Mouse (Mus musculus): ENCODE results near the gene Clmp. TPM values are rescaled to one million over a fixed set of nuclear protein-coding genes. Genes with fewer than 3 reads are reported as not detected.

Clmp gene
- polyA plus RNA-seq, 1 experiment from 2014 or later = 31.0 TPM

DNA sequence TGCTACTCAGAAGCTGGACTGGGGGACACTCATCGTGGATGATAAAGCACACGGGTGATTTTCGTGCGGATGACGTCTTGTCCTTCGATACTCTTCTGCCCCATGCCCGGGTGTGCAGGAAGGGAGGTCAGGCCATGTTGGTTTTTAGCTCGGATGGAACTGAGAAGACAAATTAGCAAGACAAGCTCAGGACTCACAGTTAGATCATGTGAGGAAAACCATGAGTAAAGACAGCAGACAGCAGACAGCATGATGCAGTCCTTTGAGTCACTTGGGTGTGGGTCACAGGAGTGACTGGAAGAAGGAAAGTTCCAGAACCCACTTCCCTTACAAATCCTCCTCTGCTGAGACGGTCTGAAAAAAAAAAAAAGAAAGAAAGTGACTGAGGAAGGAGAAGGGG lies 61.5 kb downstream of the Clmp start:
- no peak overlapping the region for H3K27ac ChIP-seq

DNA sequence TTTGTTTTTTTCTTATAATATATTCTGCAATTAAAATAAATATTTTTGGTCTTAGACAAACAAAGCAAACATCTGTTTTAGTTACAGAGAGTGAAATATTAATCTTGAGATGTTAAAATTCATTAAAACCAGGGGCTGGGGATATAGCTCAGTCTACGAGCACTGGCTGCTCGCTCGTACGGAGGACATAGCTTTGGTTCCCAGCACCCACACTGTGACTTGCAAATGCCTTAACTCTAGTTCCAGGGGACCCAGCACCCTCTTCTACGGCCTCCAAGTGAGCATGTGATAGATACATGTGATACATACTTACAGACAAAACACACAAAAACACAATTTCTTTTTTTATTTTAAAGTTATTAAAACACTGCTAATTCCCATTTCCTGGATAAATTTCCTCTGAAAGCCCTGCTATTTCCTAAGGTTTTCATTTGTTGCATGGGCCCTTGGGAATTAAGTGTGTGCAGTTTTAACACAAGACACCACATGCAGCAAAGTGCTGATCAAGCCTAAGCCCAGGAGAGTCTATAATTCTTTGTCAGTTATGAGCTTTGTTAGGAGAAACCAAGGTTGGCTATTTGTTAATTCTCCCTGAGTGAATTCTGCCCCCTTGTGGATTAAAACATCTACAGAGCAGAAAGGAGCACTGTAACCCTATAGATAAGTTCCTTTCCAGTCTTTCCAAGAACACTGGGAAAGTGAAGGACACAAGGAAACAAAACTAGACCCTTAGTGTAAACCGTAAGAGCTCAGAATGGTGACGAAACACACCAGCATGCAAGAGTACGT lies 64.3 kb downstream of the Clmp start:
- Histone ChIP-seq H3K4me2 (no peak overlapping the region), H3K36me3 (replicated peaks) (no peaks in the 10 kb centered on the region), H3K4me3 (replicated peaks) (no peak overlapping the region), H3K9me3 (no peaks in the 10 kb centered on the region), H3K4me1 (0 out of 2 replicates have a peak, but pooled peaks cover 4% of the 10 kb centered on the region), H3K9ac (no peak overlapping the region), H3K27ac (no peak overlapping the region), H3K27me3 (0 out of 2 replicates have a peak, but pooled peaks cover 3% of the 10 kb centered on the region)
- ATAC-seq (ENCODE audit: low FRiP score) = peak; percentile 47; the same call in 1 of the 2 replicates
- WGBS = 82% methylated on average over 8 of the region's 8 CpGs

More for the DNA sequence above, 61.5 kb downstream of the Clmp start:
- H3K27me3 ChIP-seq = no peaks in the 10 kb centered on the region
- 0 out of 2 replicates have a peak, but pooled peaks cover 8% of the 10 kb centered on the region for H3K4me1 ChIP-seq
- 93% methylated on average over 9 of the region's 9 CpGs for WGBS
- no peak overlapping the region for H3K9ac ChIP-seq
- no peaks in the 10 kb centered on the region for H3K9me3 ChIP-seq
- ATAC-seq (ENCODE audit: low FRiP score) = no peak
- no peaks in the 10 kb centered on the region for H3K36me3 ChIP-seq (replicated peaks)
- H3K4me2 ChIP-seq = no peak overlapping the region
- H3K4me3 ChIP-seq (replicated peaks) = no peak overlapping the region

DNA sequence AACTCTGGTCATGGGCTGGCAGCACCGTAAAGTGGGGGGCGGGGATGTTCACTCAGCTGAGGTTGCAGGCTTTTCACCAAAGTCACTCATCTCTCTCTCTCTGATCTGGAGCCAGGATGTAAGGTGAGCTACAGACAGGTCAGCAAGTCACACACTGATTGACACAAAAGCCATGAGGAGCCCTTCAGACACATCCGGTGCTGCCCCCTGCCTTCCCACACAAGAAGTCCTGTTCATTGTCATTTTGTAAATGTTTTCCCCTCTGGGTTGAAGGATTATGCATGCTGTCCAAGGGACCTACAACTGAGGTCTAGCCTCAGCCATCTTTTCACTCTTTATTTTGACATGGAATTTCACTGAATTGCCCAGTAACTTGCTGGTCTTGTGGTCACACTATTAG lies 66.0 kb downstream of the Clmp start:
- H3K27me3 ChIP-seq = 0 out of 2 replicates have a peak, but pooled peaks cover 3% of the 10 kb centered on the region
- no peak overlapping the region for H3K4me2 ChIP-seq
- H3K4me1 ChIP-seq = peaks cover 9% of the 10 kb centered on the region
- H3K36me3 ChIP-seq (replicated peaks) = no peaks in the 10 kb centered on the region
- ATAC-seq (ENCODE audit: low FRiP score) = no peak
- no peaks in the 10 kb centered on the region for H3K9me3 ChIP-seq
- WGBS = 52% methylated on average over 3 of the region's 3 CpGs
- H3K27ac ChIP-seq = no peak overlapping the region
- H3K9ac ChIP-seq = no peak overlapping the region
- H3K4me3 ChIP-seq (replicated peaks) = no peak overlapping the region

DNA sequence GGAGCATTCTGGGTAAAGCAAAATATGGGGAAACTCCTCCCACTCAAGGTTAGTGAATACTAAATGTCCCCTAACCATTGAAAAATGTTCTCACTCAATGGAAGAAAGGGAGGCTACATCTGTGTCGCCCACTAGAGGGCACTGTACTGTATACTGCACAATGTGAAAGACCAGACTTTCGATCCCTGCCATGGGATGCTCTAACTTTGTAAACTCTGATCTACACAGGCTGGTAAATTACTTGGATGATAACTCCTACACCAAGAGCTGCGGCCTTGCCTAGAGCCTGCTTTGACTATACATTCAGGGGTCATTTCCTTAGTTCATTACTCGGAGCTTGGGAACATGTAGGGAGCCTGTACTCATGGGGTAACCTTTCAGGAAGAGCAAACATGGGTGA lies 70.6 kb downstream of the Clmp start:
- no peak overlapping the region for H3K27ac ChIP-seq

DNA sequence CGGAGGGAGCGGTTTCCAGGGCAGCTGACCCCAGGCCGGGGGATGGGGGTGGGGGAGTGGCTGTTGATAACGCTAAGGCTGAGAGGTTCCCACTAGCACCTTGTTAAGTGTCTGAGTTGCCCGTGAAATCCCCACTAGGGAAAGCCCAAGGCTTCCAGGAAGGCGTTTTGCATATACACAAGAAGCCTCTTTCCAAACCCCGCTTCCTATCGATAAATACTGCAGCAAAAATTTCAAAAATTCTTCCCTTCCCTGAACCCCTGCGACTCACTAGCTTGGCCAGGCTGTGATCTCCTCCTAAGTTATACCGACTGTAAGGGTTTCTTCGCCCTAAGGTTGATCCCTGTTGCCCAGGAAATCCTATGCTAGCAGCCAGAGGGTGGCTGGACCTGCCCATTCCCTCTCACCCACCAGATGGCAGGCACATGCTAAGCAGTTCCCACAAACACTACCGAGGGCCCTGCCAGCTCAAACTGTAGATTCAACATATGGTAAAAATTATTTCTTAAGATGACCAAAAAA lies 71.4 kb downstream of the Clmp start:
- peak overlapping the region; percentile 80 for H3K27ac ChIP-seq
- WGBS = 21% methylated on average over 12 of the region's 12 CpGs
- no peaks in the 10 kb centered on the region for H3K9me3 ChIP-seq
- peak overlapping the region; percentile 57 for H3K4me2 ChIP-seq
- peak overlapping the region; percentile 44; the same call in 1 of the 2 replicates for H3K9ac ChIP-seq
- 0 out of 2 replicates have a peak, but pooled peaks cover 3% of the 10 kb centered on the region for H3K27me3 ChIP-seq
- H3K36me3 ChIP-seq (replicated peaks) = no peaks in the 10 kb centered on the region
- peaks cover 19% of the 10 kb centered on the region for H3K4me1 ChIP-seq
- peak; percentile 79 for ATAC-seq (ENCODE audit: low FRiP score)
- peak overlapping the region; percentile 31 for H3K4me3 ChIP-seq (replicated peaks)

More for the DNA sequence above, 70.6 kb downstream of the Clmp start:
- Histone ChIP-seq H3K27me3 (0 out of 2 replicates have a peak, but pooled peaks cover 3% of the 10 kb centered on the region), H3K4me1 (peaks cover 19% of the 10 kb centered on the region), H3K4me2 (peak overlapping the region; percentile 57), H3K36me3 (replicated peaks) (no peaks in the 10 kb centered on the region), H3K9ac (no peak overlapping the region), H3K9me3 (no peaks in the 10 kb centered on the region), H3K4me3 (replicated peaks) (no peak overlapping the region)
- 24% methylated on average over 4 of the region's 4 CpGs for WGBS
- ATAC-seq (ENCODE audit: low FRiP score) = peak; percentile 18; the same call in 1 of the 2 replicates

DNA sequence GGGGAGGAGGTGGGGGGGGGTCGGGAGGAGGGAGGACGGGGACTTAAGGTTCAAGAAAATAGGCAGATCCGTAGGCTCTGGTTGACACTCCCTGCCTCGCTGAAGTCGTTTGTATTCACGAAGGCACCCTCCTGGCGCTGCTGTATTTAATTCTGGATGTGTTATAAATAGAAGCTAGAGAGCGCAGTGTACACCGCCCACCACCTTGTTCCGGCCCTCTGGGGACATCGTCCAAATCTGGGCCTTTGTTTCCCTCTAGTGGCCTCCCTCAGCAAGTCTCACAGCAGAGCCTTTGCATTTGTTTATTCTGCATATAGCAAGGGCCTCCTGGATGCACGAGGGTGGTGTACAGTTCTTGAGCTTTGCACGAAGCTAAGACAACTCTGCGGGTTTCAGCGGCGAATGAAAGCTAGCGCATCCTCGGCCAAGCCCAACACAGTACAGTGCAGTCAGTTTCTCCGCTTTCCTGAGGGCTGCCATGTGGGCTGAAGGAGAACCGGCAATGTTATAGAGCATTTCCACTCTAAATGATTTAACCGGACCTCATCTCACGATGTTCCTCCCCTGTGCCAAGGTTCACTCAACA lies 72.0 kb downstream of the Clmp start:
- Histone ChIP-seq H3K4me2 (peak overlapping the region; percentile 57), H3K4me1 (peaks cover 19% of the 10 kb centered on the region), H3K4me3 (replicated peaks) (peak overlapping the region; percentile 31), H3K27me3 (0 out of 2 replicates have a peak, but pooled peaks cover 3% of the 10 kb centered on the region), H3K9me3 (no peaks in the 10 kb centered on the region), H3K36me3 (replicated peaks) (no peaks in the 10 kb centered on the region), H3K9ac (peak overlapping the region; percentile 44; the same call in 1 of the 2 replicates), H3K27ac (peak overlapping the region; percentile 80)
- ATAC-seq (ENCODE audit: low FRiP score) = peak; percentile 92
- 11% methylated on average over 20 of the region's 22 CpGs for WGBS

DNA sequence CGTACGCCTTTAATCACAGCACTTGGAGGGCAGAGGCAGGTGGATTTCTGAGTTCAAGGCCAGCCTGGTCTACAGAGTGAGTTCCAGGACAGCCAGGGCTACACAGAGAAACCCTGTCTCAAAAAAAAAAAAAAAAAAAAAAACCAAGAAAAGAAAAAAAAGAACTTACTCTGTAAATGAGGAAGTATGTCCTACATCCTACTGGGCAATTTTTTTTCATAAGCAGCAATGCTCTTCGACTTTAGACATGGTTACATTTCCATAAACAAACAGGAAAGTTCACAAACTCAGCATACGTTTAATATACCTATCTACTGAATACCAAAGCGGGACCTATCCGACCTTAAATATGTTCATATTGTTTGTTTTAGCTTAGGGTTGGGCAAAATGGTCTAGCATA lies 76.6 kb downstream of the Clmp start:
- H3K9me3 ChIP-seq = no peaks in the 10 kb centered on the region
- 0 out of 2 replicates have a peak, but pooled peaks cover 4% of the 10 kb centered on the region for H3K36me3 ChIP-seq (replicated peaks)
- H3K4me2 ChIP-seq = no peak overlapping the region
- 89% methylated on average over 6 of the region's 6 CpGs for WGBS
- no peaks in the 10 kb centered on the region for H3K27me3 ChIP-seq
- peaks cover 8% of the 10 kb centered on the region for H3K4me1 ChIP-seq
- H3K4me3 ChIP-seq (replicated peaks) = no peak overlapping the region
- H3K27ac ChIP-seq = no peak overlapping the region
- ATAC-seq (ENCODE audit: low FRiP score) = no peak
- H3K9ac ChIP-seq = no peak overlapping the region

DNA sequence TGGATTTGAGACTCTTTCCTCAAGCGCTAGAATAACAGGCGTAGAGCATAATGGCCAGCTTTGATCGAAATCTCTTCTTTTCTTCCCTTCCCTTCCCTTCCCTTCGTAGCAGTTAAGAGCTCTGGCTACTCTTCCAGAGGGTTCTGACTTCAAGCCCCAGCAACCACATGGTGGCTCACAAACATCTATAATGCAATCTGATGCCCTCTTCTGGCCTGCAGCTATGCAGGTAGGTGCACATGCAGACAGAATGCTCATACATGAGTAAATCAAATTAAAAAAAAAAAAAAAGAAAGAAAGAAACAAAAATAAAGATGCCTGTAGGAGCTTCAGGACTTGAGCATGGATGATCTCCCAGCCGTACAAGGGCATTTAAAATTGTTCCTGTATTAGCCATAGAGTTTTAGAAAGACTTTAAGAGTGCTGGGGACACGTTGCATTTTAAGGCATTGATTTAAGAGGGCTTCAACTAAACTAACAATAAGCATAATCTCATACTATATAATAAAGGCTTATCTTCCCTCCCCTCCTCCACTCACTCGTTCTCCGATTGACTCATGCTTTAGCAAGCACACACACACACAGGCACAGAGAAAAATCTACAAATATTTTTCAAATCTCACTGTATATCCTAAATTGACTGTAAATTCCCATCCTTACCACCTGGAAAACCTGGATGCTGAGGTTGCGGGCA lies 79.3 kb downstream of the Clmp start:
- Histone ChIP-seq H3K4me2 (no peak overlapping the region), H3K4me3 (replicated peaks) (no peak overlapping the region), H3K4me1 (no peaks in the 10 kb centered on the region), H3K9me3 (no peaks in the 10 kb centered on the region), H3K36me3 (replicated peaks) (0 out of 2 replicates have a peak, but pooled peaks cover 4% of the 10 kb centered on the region), H3K9ac (no peak overlapping the region), H3K27ac (no peak overlapping the region), H3K27me3 (no peaks in the 10 kb centered on the region)
- ATAC-seq (ENCODE audit: low FRiP score) = no peak
- WGBS = 89% methylated on average over 8 of the region's 9 CpGs

DNA sequence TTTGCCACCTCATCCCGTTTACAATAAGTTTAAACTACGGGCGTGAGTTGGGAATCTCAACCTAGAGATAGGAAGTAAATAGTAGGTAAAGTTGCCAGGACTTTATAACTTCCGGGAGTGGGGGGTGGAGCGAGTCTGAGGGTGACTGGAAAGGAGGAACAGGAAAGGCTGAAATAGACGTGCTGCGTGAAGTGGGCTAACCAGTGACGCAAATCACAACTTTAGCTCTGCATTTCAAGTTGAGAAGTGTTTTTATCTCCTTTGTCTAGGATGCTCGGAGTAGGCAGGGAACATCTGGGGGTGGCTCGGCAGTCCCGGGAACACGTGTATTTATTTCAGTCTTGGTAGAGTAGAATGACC lies 79.8 kb downstream of the Clmp start:
- ATAC-seq (ENCODE audit: low FRiP score) = no peak
- 66% methylated on average over 12 of the region's 12 CpGs for WGBS
- H3K9me3 ChIP-seq = no peaks in the 10 kb centered on the region
- H3K4me2 ChIP-seq = no peak overlapping the region
- no peak overlapping the region for H3K9ac ChIP-seq
- H3K27ac ChIP-seq = no peak overlapping the region
- no peaks in the 10 kb centered on the region for H3K27me3 ChIP-seq
- H3K4me1 ChIP-seq = peaks cover 4% of the 10 kb centered on the region; the same call in 1 of the 2 replicates
- 0 out of 2 replicates have a peak, but pooled peaks cover 4% of the 10 kb centered on the region for H3K36me3 ChIP-seq (replicated peaks)
- H3K4me3 ChIP-seq (replicated peaks) = no peak overlapping the region

DNA sequence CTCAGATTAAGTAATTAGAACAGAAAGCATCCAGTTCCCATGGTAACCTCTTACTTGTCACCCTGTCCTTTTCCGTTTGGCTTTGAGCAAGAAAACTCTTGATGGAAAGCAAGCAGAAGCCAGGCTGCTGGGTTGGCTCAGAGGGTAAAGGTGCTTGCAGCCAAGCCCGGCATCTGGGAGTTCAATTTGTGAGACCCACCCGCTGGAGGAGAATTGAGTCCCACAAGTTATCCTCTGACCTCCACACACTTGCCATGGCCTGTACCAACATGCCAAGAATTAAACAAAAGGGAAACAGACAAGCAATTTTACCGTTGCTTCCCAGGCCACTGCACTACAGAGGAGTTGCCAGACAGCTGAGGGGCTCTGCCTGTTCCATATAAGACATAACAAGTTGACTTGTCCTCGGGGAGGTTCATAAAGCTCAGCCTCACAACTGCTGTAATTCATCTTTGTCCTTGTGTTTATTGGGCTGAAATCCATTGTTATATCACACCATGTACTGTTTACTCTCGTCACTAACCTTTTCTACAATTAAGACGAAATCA lies 80.4 kb downstream of the Clmp start:
- Histone ChIP-seq H3K4me1 (peaks cover 5% of the 10 kb centered on the region; the same call in 1 of the 2 replicates), H3K27me3 (no peaks in the 10 kb centered on the region), H3K9ac (no peak overlapping the region), H3K9me3 (no peaks in the 10 kb centered on the region), H3K27ac (no peak overlapping the region), H3K4me2 (no peak overlapping the region), H3K36me3 (replicated peaks) (0 out of 2 replicates have a peak, but pooled peaks cover 4% of the 10 kb centered on the region), H3K4me3 (replicated peaks) (no peak overlapping the region)
- WGBS = 72% methylated on average over 7 of the region's 7 CpGs
- no peak for ATAC-seq (ENCODE audit: low FRiP score)

DNA sequence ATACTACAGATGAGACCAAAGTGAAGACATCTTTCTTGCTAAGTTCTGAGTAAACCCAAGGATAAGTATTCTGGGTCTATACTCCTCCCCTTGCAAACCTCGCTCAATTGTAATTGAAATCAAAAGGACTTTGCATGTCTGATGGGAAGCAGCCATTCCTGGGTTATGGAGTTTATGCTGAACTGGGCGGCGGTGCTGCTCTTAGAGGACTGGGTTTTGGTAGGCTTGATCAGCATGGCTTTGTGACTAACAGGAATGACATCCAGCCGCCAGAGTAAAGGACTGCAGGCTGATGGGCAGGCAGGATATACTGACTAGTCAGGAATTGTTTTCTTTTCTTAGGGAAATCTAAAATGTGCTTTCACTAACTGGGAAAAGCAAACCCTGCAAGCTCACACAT lies 82.2 kb downstream of the Clmp start:
- Histone ChIP-seq H3K27ac (no peak overlapping the region), H3K4me1 (peaks cover 5% of the 10 kb centered on the region; the same call in 1 of the 2 replicates), H3K36me3 (replicated peaks) (0 out of 2 replicates have a peak, but pooled peaks cover 4% of the 10 kb centered on the region), H3K27me3 (no peaks in the 10 kb centered on the region), H3K4me3 (replicated peaks) (no peak overlapping the region), H3K9ac (no peak overlapping the region), H3K4me2 (no peak overlapping the region), H3K9me3 (no peaks in the 10 kb centered on the region)
- no peak for ATAC-seq (ENCODE audit: low FRiP score)
- 83% methylated on average over 4 of the region's 4 CpGs for WGBS
